Mouse (Mus musculus): ENCODE measurements around the gene Exoc4. TPM values are rescaled to one million over a fixed set of nuclear protein-coding genes. Genes with fewer than 3 reads are reported as not detected.

Gene Exoc4
- polyA plus RNA-seq, 1 experiment from 2014 or later, result 36.1 TPM

DNA sequence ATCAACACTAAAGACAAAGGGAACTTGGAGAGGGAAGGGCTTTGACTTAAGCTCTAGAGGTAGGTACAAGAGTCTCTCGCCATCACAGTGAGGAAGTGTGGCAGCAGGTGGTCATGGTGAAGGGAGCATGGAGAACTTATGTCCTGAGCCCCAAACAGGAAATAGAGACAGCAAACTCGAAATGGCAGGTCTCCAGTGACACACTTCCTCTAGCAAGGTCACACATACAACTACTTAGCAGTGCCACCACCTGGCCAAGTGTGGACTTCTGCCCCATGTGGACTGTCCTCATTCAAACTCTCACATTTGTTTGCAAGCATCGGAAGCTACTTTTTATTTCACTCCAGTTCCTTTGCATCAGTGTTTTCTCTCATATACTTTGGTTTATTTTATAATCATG lies 74.0 kb downstream of the Exoc4 start:
- Histone ChIP-seq H3K9me3 (no peaks in the 10 kb centered on the region), H3K27me3 (no peaks in the 10 kb centered on the region), H3K27ac (no peak overlapping the region), H3K4me2 (no peak overlapping the region), H3K4me1 (no peaks in the 10 kb centered on the region), H3K36me3 (no peaks in the 10 kb centered on the region), H3K9ac (no peak overlapping the region), H3K4me3 (no peak overlapping the region)
- WGBS, result 69% methylated on average over 3 of the region's 3 CpGs
- ATAC-seq (ENCODE audit: insufficient number of reproducible peaks, low FRiP score, low TSS enrichment, low read depth), result no peak

DNA sequence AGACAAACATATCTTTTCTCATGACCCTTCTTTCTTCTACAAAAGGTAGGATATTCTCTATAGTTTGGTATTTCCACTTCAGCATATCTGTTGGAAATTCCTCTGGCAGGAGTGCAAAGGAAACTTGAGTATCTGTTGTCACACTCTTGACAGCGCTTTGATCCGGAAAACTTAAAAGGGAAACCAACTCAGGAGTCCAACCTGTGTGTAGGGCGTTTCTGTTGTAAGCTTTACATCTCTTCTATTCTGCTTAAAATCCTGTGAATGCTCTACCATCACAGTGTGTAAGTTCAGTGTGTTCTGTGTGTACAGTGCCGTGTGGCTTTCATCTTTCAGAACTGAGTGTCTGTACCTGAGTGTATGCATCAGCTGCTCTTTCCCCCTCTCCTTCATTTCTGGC lies 74.5 kb downstream of the Exoc4 start:
- 75% methylated on average over 4 of the region's 4 CpGs for WGBS
- Histone ChIP-seq H3K4me1 (no peaks in the 10 kb centered on the region), H3K9me3 (no peaks in the 10 kb centered on the region), H3K36me3 (no peaks in the 10 kb centered on the region), H3K27me3 (no peaks in the 10 kb centered on the region), H3K9ac (no peak overlapping the region), H3K27ac (no peak overlapping the region), H3K4me3 (no peak overlapping the region), H3K4me2 (no peak overlapping the region)
- no peak for ATAC-seq (ENCODE audit: insufficient number of reproducible peaks, low FRiP score, low TSS enrichment, low read depth)

- H3K9ac ChIP-seq, result no peak overlapping the region
- no peak overlapping the region for H3K4me3 ChIP-seq
- no peak overlapping the region for H3K4me2 ChIP-seq
- 72% methylated on average over 1 of the region's 1 CpGs for WGBS
- no peak for ATAC-seq (ENCODE audit: insufficient number of reproducible peaks, low FRiP score, low TSS enrichment, low read depth)
- no peaks in the 10 kb centered on the region for H3K36me3 ChIP-seq
- no peaks in the 10 kb centered on the region for H3K27me3 ChIP-seq
- H3K4me1 ChIP-seq, result no peaks in the 10 kb centered on the region
- no peaks in the 10 kb centered on the region for H3K9me3 ChIP-seq
- H3K27ac ChIP-seq, result no peak overlapping the region
These were observed 79.4 kb downstream of the Exoc4 start for GRCm38 (mm10) chr6:33328326-33328725.

DNA sequence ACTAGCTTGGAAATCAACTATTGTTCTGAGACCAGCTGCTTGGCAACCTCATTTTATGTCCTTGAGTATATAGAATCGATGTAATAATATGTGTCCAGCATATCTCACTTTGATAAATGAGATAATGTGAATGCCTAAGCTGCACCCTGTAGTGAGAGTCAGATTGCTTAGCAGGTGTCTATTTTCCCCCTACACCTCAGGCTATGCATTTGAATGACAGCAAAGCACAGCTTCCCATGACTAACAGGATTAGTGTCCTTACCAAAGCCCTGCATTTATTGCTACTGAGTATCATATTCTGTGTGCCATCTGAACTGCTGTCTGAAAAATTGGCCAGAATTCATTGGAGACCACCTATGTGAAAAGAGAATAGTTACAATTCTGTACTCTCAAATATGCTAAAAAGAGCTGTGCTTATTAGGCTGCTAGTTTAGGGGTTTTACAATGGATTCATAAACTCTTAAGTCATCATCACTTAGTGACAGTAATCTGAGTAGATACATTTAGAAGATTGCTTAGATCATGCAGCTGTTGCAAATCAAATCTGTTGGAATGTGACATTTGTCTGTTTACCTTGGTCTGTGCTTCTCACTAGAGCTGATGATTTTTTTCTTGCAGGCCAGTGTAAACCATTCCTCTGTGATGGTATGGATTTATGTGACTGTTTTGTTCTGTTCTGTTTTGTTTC lies 98.3 kb downstream of the Exoc4 start:
- H3K27ac ChIP-seq, result no peak overlapping the region
- ATAC-seq (ENCODE audit: insufficient number of reproducible peaks, low FRiP score, low TSS enrichment, low read depth), result no peak
- H3K27me3 ChIP-seq, result no peaks in the 10 kb centered on the region
- no peaks in the 10 kb centered on the region for H3K36me3 ChIP-seq
- no peak overlapping the region for H3K9ac ChIP-seq
- H3K4me3 ChIP-seq, result no peak overlapping the region
- H3K9me3 ChIP-seq, result no peaks in the 10 kb centered on the region
- H3K4me2 ChIP-seq, result no peak overlapping the region
- WGBS, result 69% methylated on average over 1 of the region's 1 CpGs
- H3K4me1 ChIP-seq, result no peaks in the 10 kb centered on the region

DNA sequence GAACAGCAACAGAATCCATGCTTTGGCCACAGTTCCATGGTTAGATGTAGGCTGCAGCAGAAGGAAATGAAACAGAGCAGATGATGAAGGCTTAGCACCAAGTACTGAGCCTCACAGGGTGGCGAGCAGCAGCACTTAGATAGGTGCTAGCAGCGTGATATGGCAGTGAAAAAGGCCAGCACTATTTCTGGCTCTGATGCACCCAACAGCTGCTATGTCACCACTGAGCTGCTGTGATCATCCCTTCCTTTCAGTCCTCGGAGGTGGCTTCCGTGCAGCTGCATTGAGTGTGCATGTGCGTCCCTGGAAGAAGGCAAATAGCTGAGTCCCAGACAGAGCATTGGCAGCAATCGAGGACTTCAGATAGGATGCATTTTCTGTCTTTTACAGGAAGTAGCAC lies 112.7 kb downstream of the Exoc4 start:
- 70% methylated on average over 6 of the region's 6 CpGs for WGBS
- Histone ChIP-seq H3K9me3 (no peaks in the 10 kb centered on the region), H3K9ac (no peak overlapping the region), H3K4me3 (no peak overlapping the region), H3K4me2 (no peak overlapping the region), H3K27ac (no peak overlapping the region), H3K36me3 (no peaks in the 10 kb centered on the region), H3K27me3 (no peaks in the 10 kb centered on the region), H3K4me1 (no peaks in the 10 kb centered on the region)
- no peak for ATAC-seq (ENCODE audit: insufficient number of reproducible peaks, low FRiP score, low TSS enrichment, low read depth)

- Histone ChIP-seq H3K4me1 (no peaks in the 10 kb centered on the region), H3K36me3 (no peaks in the 10 kb centered on the region), H3K4me2 (no peak overlapping the region), H3K9me3 (no peaks in the 10 kb centered on the region), H3K27me3 (no peaks in the 10 kb centered on the region), H3K9ac (no peak overlapping the region), H3K27ac (no peak overlapping the region), H3K4me3 (no peak overlapping the region)
- ATAC-seq (ENCODE audit: insufficient number of reproducible peaks, low FRiP score, low TSS enrichment, low read depth), result no peak
- 56% methylated on average over 3 of the region's 3 CpGs for WGBS
These were observed 131.6 kb downstream of the Exoc4 start for GRCm38 (mm10) chr6:33380517-33380916.

GRCm38 (mm10) chr6:33382176-33382575 lies 133.3 kb downstream of the Exoc4 start:
- Histone ChIP-seq H3K4me3 (no peak overlapping the region), H3K9ac (no peak overlapping the region), H3K4me1 (no peaks in the 10 kb centered on the region), H3K36me3 (no peaks in the 10 kb centered on the region), H3K9me3 (no peaks in the 10 kb centered on the region), H3K4me2 (no peak overlapping the region), H3K27me3 (no peaks in the 10 kb centered on the region), H3K27ac (no peak overlapping the region)
- 72% methylated on average over 3 of the region's 3 CpGs for WGBS
- no peak for ATAC-seq (ENCODE audit: insufficient number of reproducible peaks, low FRiP score, low TSS enrichment, low read depth)

GRCm38 (mm10) chr6:33392020-33392419 lies 143.1 kb downstream of the Exoc4 start:
- no peaks in the 10 kb centered on the region for H3K4me1 ChIP-seq
- no peaks in the 10 kb centered on the region for H3K27me3 ChIP-seq
- 72% methylated on average over 2 of the region's 2 CpGs for WGBS
- H3K4me3 ChIP-seq, result no peak overlapping the region
- H3K27ac ChIP-seq, result no peak overlapping the region
- H3K36me3 ChIP-seq, result no peaks in the 10 kb centered on the region
- no peaks in the 10 kb centered on the region for H3K9me3 ChIP-seq
- ATAC-seq (ENCODE audit: insufficient number of reproducible peaks, low FRiP score, low TSS enrichment, low read depth), result no peak
- no peak overlapping the region for H3K9ac ChIP-seq
- no peak overlapping the region for H3K4me2 ChIP-seq

DNA sequence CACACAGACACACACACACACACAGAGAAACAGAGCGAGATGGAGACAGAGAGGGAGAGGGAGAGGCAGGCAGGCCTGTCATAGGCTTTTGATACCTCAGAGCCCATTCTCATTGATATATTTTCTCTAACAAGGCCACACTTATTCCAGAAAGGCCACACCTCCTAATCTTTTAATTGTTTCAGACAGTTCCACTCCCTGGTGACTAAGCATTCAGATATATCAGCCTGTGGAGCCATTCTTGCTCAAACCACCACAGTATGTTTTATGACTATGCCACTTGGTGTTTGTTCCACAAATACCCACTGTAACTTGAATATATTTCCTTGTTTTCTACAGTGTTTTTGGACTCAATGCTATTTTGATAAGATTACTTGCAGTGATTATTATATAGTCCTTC lies 150.6 kb downstream of the Exoc4 start:
- ATAC-seq (ENCODE audit: insufficient number of reproducible peaks, low FRiP score, low TSS enrichment, low read depth), result no peak
- Histone ChIP-seq H3K9me3 (no peaks in the 10 kb centered on the region), H3K4me3 (no peak overlapping the region), H3K9ac (no peak overlapping the region), H3K27me3 (no peaks in the 10 kb centered on the region), H3K36me3 (no peaks in the 10 kb centered on the region), H3K4me2 (no peak overlapping the region), H3K27ac (no peak overlapping the region), H3K4me1 (no peaks in the 10 kb centered on the region)
- WGBS, result 89% methylated on average over 1 of the region's 1 CpGs

DNA sequence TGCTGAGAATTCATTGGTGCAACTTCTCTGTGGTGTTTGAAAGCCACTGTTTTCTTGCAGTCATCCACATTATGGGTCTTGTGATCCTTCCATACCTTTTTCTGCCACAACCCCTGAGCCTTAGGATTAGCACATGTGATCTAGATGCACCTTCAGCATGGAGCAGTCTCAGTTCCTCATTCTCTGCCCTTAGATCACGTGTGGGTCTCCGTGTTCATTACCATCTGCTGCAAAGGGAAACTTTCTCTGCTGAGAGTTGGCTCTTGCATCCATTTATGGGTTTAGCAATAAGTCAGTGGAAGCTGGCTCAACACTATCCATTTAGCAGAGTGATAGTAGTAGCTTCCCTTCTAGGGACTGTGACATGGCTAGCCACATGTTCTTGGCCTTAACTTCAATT lies 152.3 kb downstream of the Exoc4 start:
- ATAC-seq (ENCODE audit: insufficient number of reproducible peaks, low FRiP score, low TSS enrichment, low read depth), result no peak
- WGBS, result 85% methylated on average over 2 of the region's 2 CpGs

GRCm38 (mm10) chr6:33405562-33406275 lies 156.8 kb downstream of the Exoc4 start:
- H3K9ac ChIP-seq, result no peak overlapping the region
- H3K4me1 ChIP-seq, result no peaks in the 10 kb centered on the region
- 58% methylated on average over 4 of the region's 4 CpGs for WGBS
- no peaks in the 10 kb centered on the region for H3K9me3 ChIP-seq
- H3K36me3 ChIP-seq, result no peaks in the 10 kb centered on the region
- H3K4me2 ChIP-seq, result no peak overlapping the region
- H3K27ac ChIP-seq, result no peak overlapping the region
- no peak for ATAC-seq (ENCODE audit: insufficient number of reproducible peaks, low FRiP score, low TSS enrichment, low read depth)
- no peaks in the 10 kb centered on the region for H3K27me3 ChIP-seq
- H3K4me3 ChIP-seq, result no peak overlapping the region

More for the DNA sequence above, 152.3 kb downstream of the Exoc4 start:
- Histone ChIP-seq H3K27me3 (no peaks in the 10 kb centered on the region), H3K9me3 (no peaks in the 10 kb centered on the region), H3K36me3 (no peaks in the 10 kb centered on the region), H3K9ac (no peak overlapping the region), H3K4me2 (no peak overlapping the region), H3K4me1 (no peaks in the 10 kb centered on the region), H3K4me3 (no peak overlapping the region), H3K27ac (no peak overlapping the region)

- no peak for ATAC-seq (ENCODE audit: insufficient number of reproducible peaks, low FRiP score, low TSS enrichment, low read depth)
- no peak overlapping the region for H3K4me3 ChIP-seq
- no peak overlapping the region for H3K27ac ChIP-seq
- H3K36me3 ChIP-seq, result no peaks in the 10 kb centered on the region
- no peaks in the 10 kb centered on the region for H3K27me3 ChIP-seq
- WGBS, result 65% methylated on average over 3 of the region's 3 CpGs
- H3K4me2 ChIP-seq, result no peak overlapping the region
- H3K9me3 ChIP-seq, result no peaks in the 10 kb centered on the region
- no peak overlapping the region for H3K9ac ChIP-seq
- no peaks in the 10 kb centered on the region for H3K4me1 ChIP-seq
These were observed 160.7 kb downstream of the Exoc4 start for GRCm38 (mm10) chr6:33409586-33409985.

Measured in limb, embryonic 15.5 days (tissue).